Mouse (Mus musculus): ENCODE results near the gene Fibp.
"Not testable (repeated sequence)": the region's sequence is repeated elsewhere in the genome, so short reads cannot be mapped to it uniquely, and the experiment has no call there.

The Fibp gene

GRCm38 (mm10) chr19:5490898-5491708 is 30.7 kb downstream of the Fibp start:
- TF ChIP-seq CTCF (conservative IDR thresholded peaks at IDR 0.05; ENCODE audit: low read length) (no peak), POU5F1 (IDR thresholded peaks at IDR 0.05; ENCODE audit: borderline replicate concordance, low read length) (no peak), NANOG (IDR thresholded peaks at IDR 0.05; ENCODE audit: borderline replicate concordance, low read length) (no peak)
- H3K9me3 ChIP-seq (ENCODE audit: low read length), result no peaks in the 10 kb centered on the region
- no peaks in the 10 kb centered on the region for H3K27me3 ChIP-seq (ENCODE audit: insufficient read depth, low read length)
- peaks cover 74% of the 10 kb centered on the region for H3K4me1 ChIP-seq (replicated peaks; ENCODE audit: low read depth, low read length)
- H3K36me3 ChIP-seq (ENCODE audit: insufficient read depth, low read length), result peaks cover 50% of the 10 kb centered on the region
- peak overlapping the region; percentile 97 for H3K4me3 ChIP-seq (replicated peaks; ENCODE audit: low read length)

GRCm38 (mm10) chr19:5492641-5493040 is 32.2 kb downstream of the Fibp start:
- H3K36me3 ChIP-seq (ENCODE audit: insufficient read depth, low read length), result peaks cover 60% of the 10 kb centered on the region
- peak overlapping the region; percentile 97 for H3K4me3 ChIP-seq (replicated peaks; ENCODE audit: low read length)
- H3K27me3 ChIP-seq (ENCODE audit: insufficient read depth, low read length), result no peaks in the 10 kb centered on the region

GRCm38 (mm10) chr19:5493301-5493721 is 32.9 kb downstream of the Fibp start:
- Histone ChIP-seq H3K4me3 (replicated peaks; ENCODE audit: low read length) (peak overlapping the region; percentile 97), H3K36me3 (ENCODE audit: insufficient read depth, low read length) (peaks cover 66% of the 10 kb centered on the region), H3K4me1 (replicated peaks; ENCODE audit: low read depth, low read length) (peaks cover 79% of the 10 kb centered on the region)
- peak; percentile 8; the same call in 1 of the 2 replicates for TF ChIP-seq CTCF (conservative IDR thresholded peaks at IDR 0.05; ENCODE audit: low read length)
- not testable (repeated sequence) for H3K9me3 ChIP-seq (ENCODE audit: low read length); H3K27me3 ChIP-seq (ENCODE audit: insufficient read depth, low read length)

More at GRCm38 (mm10) chr19:5492641-5493040, 32.2 kb downstream of the Fibp start:
- Histone ChIP-seq H3K9me3 (ENCODE audit: low read length) (no peaks in the 10 kb centered on the region), H3K4me1 (replicated peaks; ENCODE audit: low read depth, low read length) (peaks cover 74% of the 10 kb centered on the region)
- TF ChIP-seq POU5F1 (IDR thresholded peaks at IDR 0.05; ENCODE audit: borderline replicate concordance, low read length) (no peak), NANOG (IDR thresholded peaks at IDR 0.05; ENCODE audit: borderline replicate concordance, low read length) (no peak), CTCF (conservative IDR thresholded peaks at IDR 0.05; ENCODE audit: low read length) (no peak)

GRCm38 (mm10) chr19:5494314-5494713 is 33.9 kb downstream of the Fibp start:
- Histone ChIP-seq H3K27me3 (ENCODE audit: insufficient read depth, low read length) (no peaks in the 10 kb centered on the region), H3K4me3 (replicated peaks; ENCODE audit: low read length) (peak overlapping the region; percentile 97; the same call in 1 of the 2 replicates), H3K36me3 (ENCODE audit: insufficient read depth, low read length) (peaks cover 68% of the 10 kb centered on the region), H3K4me1 (replicated peaks; ENCODE audit: low read depth, low read length) (peaks cover 72% of the 10 kb centered on the region), H3K9me3 (ENCODE audit: low read length) (no peaks in the 10 kb centered on the region)
- TF ChIP-seq NANOG (IDR thresholded peaks at IDR 0.05; ENCODE audit: borderline replicate concordance, low read length), result no peak

GRCm38 (mm10) chr19:5495353-5496051 is 35.1 kb downstream of the Fibp start:
- Histone ChIP-seq H3K4me1 (replicated peaks; ENCODE audit: low read depth, low read length) (peaks cover 65% of the 10 kb centered on the region), H3K9me3 (ENCODE audit: low read length) (no peaks in the 10 kb centered on the region), H3K36me3 (ENCODE audit: insufficient read depth, low read length) (peaks cover 68% of the 10 kb centered on the region), H3K4me3 (replicated peaks; ENCODE audit: low read length) (peak overlapping the region; percentile 23; the same call in 1 of the 2 replicates), H3K27me3 (ENCODE audit: insufficient read depth, low read length) (no peaks in the 10 kb centered on the region)
- TF ChIP-seq CTCF (conservative IDR thresholded peaks at IDR 0.05; ENCODE audit: low read length) (no peak), NANOG (IDR thresholded peaks at IDR 0.05; ENCODE audit: borderline replicate concordance, low read length) (no peak), POU5F1 (IDR thresholded peaks at IDR 0.05; ENCODE audit: borderline replicate concordance, low read length) (no peak)

- H3K36me3 ChIP-seq (ENCODE audit: insufficient read depth, low read length), result peaks cover 68% of the 10 kb centered on the region
- H3K4me3 ChIP-seq (replicated peaks; ENCODE audit: low read length), result peak overlapping the region; percentile 23; the same call in 1 of the 2 replicates
- no peaks in the 10 kb centered on the region for H3K27me3 ChIP-seq (ENCODE audit: insufficient read depth, low read length)
- no peaks in the 10 kb centered on the region for H3K9me3 ChIP-seq (ENCODE audit: low read length)
- TF ChIP-seq NANOG (IDR thresholded peaks at IDR 0.05; ENCODE audit: borderline replicate concordance, low read length) (peak; percentile 5; the same call in 1 of the 2 replicates), POU5F1 (IDR thresholded peaks at IDR 0.05; ENCODE audit: borderline replicate concordance, low read length) (no peak), CTCF (conservative IDR thresholded peaks at IDR 0.05; ENCODE audit: low read length) (no peak)
- peaks cover 65% of the 10 kb centered on the region for H3K4me1 ChIP-seq (replicated peaks; ENCODE audit: low read depth, low read length)
Observed at GRCm38 (mm10) chr19:5496052-5496370, 35.6 kb downstream of the Fibp start.

GRCm38 (mm10) chr19:5500330-5500875 is 40.0 kb downstream of the Fibp start:
- no peaks in the 10 kb centered on the region for H3K9me3 ChIP-seq (ENCODE audit: low read length)
- TF ChIP-seq CTCF (conservative IDR thresholded peaks at IDR 0.05; ENCODE audit: low read length), result no peak
- TF ChIP-seq POU5F1 (IDR thresholded peaks at IDR 0.05; ENCODE audit: borderline replicate concordance, low read length), result no peak
- TF ChIP-seq NANOG (IDR thresholded peaks at IDR 0.05; ENCODE audit: borderline replicate concordance, low read length), result no peak
- peaks cover 30% of the 10 kb centered on the region for H3K36me3 ChIP-seq (ENCODE audit: insufficient read depth, low read length)
- H3K4me1 ChIP-seq (replicated peaks; ENCODE audit: low read depth, low read length), result peaks cover 43% of the 10 kb centered on the region
- no peak overlapping the region for H3K4me3 ChIP-seq (replicated peaks; ENCODE audit: low read length)
- peaks cover 11% of the 10 kb centered on the region for H3K27me3 ChIP-seq (ENCODE audit: insufficient read depth, low read length)

GRCm38 (mm10) chr19:5503687-5504086 is 43.3 kb downstream of the Fibp start, which contains the start of gene 1700020D05Rik:
Gene 1700020D05Rik (minus strand): TSS chr19:5503787.
- Histone ChIP-seq H3K4me1 (replicated peaks; ENCODE audit: low read depth, low read length) (peaks cover 22% of the 10 kb centered on the region), H3K36me3 (ENCODE audit: insufficient read depth, low read length) (no peaks in the 10 kb centered on the region), H3K9me3 (ENCODE audit: low read length) (no peaks in the 10 kb centered on the region), H3K4me3 (replicated peaks; ENCODE audit: low read length) (peak within 1 kb of the TSS; percentile 67), H3K27me3 (ENCODE audit: insufficient read depth, low read length) (peaks cover 11% of the 10 kb centered on the region)
- TF ChIP-seq POU5F1 (IDR thresholded peaks at IDR 0.05; ENCODE audit: borderline replicate concordance, low read length), result no peak
- no peak for TF ChIP-seq CTCF (conservative IDR thresholded peaks at IDR 0.05; ENCODE audit: low read length)
- TF ChIP-seq NANOG (IDR thresholded peaks at IDR 0.05; ENCODE audit: borderline replicate concordance, low read length), result no peak

All from E14TG2a.4 (cell line).